9 mouse cellular contexts compared by ENCODE assay signal in the genomic region with DNA sequence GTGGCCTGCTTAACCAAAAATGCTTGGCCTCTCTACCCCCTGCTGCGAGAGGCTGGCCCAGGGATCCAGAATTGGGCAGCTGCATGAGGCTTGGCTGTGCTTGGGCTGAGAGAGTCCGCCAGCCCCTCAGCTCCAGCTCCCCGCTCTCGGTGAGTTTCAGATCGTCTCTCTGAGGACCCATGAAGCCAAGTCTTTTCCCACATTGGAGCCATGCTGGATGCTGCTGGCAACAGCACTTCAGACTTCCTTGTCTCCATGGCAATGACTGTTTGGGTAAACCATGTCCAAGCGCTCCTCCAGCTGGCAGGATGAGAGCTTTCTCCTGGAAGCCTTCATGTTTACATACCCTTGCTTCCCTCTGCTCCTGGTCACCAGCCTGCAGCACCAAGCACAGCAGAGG. TPM values are rescaled to one million over a fixed set of nuclear protein-coding genes. Genes with fewer than 3 reads are reported as not detected.
DNase-seq lines count a peak whose midpoint lies in the region; ATAC-seq and TF ChIP-seq lines count a peak whose summit lies in the region.
"Had no signal": no experiment of that assay in that cellular context is flagged by ENCODE, and none has a peak within 500 bp of the region (broad histone marks: within the 10 kb centered on the region; RNA-seq: fewer than 3 reads in every experiment).

No protein-coding gene starts in this region.

- peak; percentile 25; the same call in 1 of the 2 replicates for TF ChIP-seq CTCF in hindbrain, postnatal 0 days (IDR thresholded peaks at IDR 0.05; ENCODE audit: low read depth)
- no peak for TF ChIP-seq CTCF in brain, embryonic 14.5 days (IDR thresholded peaks at IDR 0.05; ENCODE audit: borderline replicate concordance, extremely low read depth, insufficient read depth, insufficient read length)

- peak; percentile 89 for ATAC-seq in hindbrain, postnatal 0 days
- ATAC-seq in hindbrain, embryonic 12.5 days (ENCODE audit: low FRiP score): no peak
- no peak for ATAC-seq in liver, embryonic 12.5 days

- no peak overlapping the region for H3K4me3 ChIP-seq in hindbrain, postnatal 0 days (ENCODE audit: low read length)
- H3K4me3 ChIP-seq in hindbrain, embryonic 12.5 days: no peak overlapping the region
- H3K4me3 ChIP-seq in liver, embryonic 12.5 days: no peak overlapping the region
- H3K4me3 ChIP-seq: myocyte had no signal

- no peaks in the 10 kb centered on the region for H3K9me3 ChIP-seq in hindbrain, postnatal 0 days (ENCODE audit: low read length)
- no peaks in the 10 kb centered on the region for H3K9me3 ChIP-seq in hindbrain, embryonic 12.5 days (replicated peaks)
- H3K9me3 ChIP-seq in liver, embryonic 12.5 days (replicated peaks): no peaks in the 10 kb centered on the region

- H3K27me3 ChIP-seq in hindbrain, postnatal 0 days (ENCODE audit: insufficient read depth, low read length): no peaks in the 10 kb centered on the region
- no peaks in the 10 kb centered on the region for H3K27me3 ChIP-seq in hindbrain, embryonic 12.5 days
- H3K27me3 ChIP-seq in liver, embryonic 12.5 days (replicated peaks): no peaks in the 10 kb centered on the region

- no peaks in the 10 kb centered on the region for H3K36me3 ChIP-seq in hindbrain, postnatal 0 days (ENCODE audit: insufficient read depth, low read length)
- H3K36me3 ChIP-seq in hindbrain, embryonic 12.5 days: no peaks in the 10 kb centered on the region
- no peaks in the 10 kb centered on the region for H3K36me3 ChIP-seq in liver, embryonic 12.5 days

- TF ChIP-seq POLR2A in brain, embryonic 14.5 days (IDR thresholded peaks at IDR 0.05; ENCODE audit: borderline replicate concordance, extremely low read depth, insufficient read depth, insufficient read length, poor library complexity, severe bottlenecking): no peak

- H3K4me1 ChIP-seq in hindbrain, postnatal 0 days (ENCODE audit: insufficient read depth, low read length): no peaks in the 10 kb centered on the region
- no peaks in the 10 kb centered on the region; the same call in 1 of the 2 replicates for H3K4me1 ChIP-seq in hindbrain, embryonic 12.5 days
- no peaks in the 10 kb centered on the region for H3K4me1 ChIP-seq in liver, embryonic 12.5 days

- no peak overlapping the region for H3K9ac ChIP-seq in hindbrain, postnatal 0 days (replicated peaks; ENCODE audit: low read length)
- H3K9ac ChIP-seq in hindbrain, embryonic 12.5 days: no peak overlapping the region
- H3K9ac ChIP-seq in liver, embryonic 12.5 days: no peak overlapping the region

- no peak overlapping the region for H3K4me2 ChIP-seq in hindbrain, postnatal 0 days (ENCODE audit: low read depth, low read length)
- no peak overlapping the region for H3K4me2 ChIP-seq in hindbrain, embryonic 12.5 days (replicated peaks)
- no peak overlapping the region for H3K4me2 ChIP-seq in liver, embryonic 12.5 days

- DNase-seq in hindbrain, postnatal 0 days (ENCODE audit: low spot score): peak; percentile 84
- peak; percentile 76 for DNase-seq in brain, embryonic 14.5 days (ENCODE audit: low read depth)
- peak; percentile 74 for DNase-seq in gastrocnemius, postnatal 25 days
- peak; percentile 45 to 80 for DNase-seq in layer of hippocampus, postnatal 14 days (ENCODE audit: low spot score in 2 of 2)
- peak; percentile 72 for DNase-seq in retina, postnatal 1 day
- DNase-seq in testis, postnatal 10 days (ENCODE audit: low spot score): no peak

- WGBS in hindbrain, postnatal 0 days: 36% methylated on average over 6 of the region's 6 CpGs
- WGBS in hindbrain, embryonic 12.5 days: 60% methylated on average over 6 of the region's 6 CpGs
- 58% methylated on average over 6 of the region's 6 CpGs for WGBS in liver, embryonic 12.5 days (ENCODE audit: insufficient replicate concordance)

- no peak overlapping the region for H3K27ac ChIP-seq in hindbrain, postnatal 0 days
- no peak overlapping the region for H3K27ac ChIP-seq in hindbrain, embryonic 12.5 days
- H3K27ac ChIP-seq in liver, embryonic 12.5 days: no peak overlapping the region

RNA-seq across cellular contexts. Expression of a gene that starts 23.4 kb away (rescaled TPM):
- 2.8 TPM in 1 of 2 replicates, not detected in the other for total RNA-seq in hindbrain, postnatal 0 days (2014; rRNA removed)
- polyA plus RNA-seq in hindbrain, postnatal 0 days (2015; fragmentation: Nextera tagmentation; extraction: Ambion mirVana): 0.30 and 0.57 TPM in 2 replicates
- not detected in 2 replicates for polyA plus RNA-seq in hindbrain, embryonic 12.5 days (2016; fragmentation: Nextera tagmentation; extraction: Ambion mirVana)
- polyA plus RNA-seq in brain, embryonic 14.5 days (2012; rRNA removed): not detected in 2 replicates
- total RNA-seq in gastrocnemius, postnatal 25 days (2021): not detected
- total RNA-seq in layer of hippocampus, postnatal 14 days (2021): 1 to 10 TPM in 1 of 2 experiments, under 1 TPM in 1; 0.41 to 1.3 TPM
- polyA plus RNA-seq in liver, embryonic 12.5 days (2016; fragmentation: Nextera tagmentation; extraction: Ambion mirVana): not detected in 2 replicates
- polyA plus RNA-seq: myocyte had no signal

RNA-seq across cellular contexts. Expression of a gene that starts 44.5 kb away (rescaled TPM):
- 89.0 and 91.2 TPM in 2 replicates for total RNA-seq in hindbrain, postnatal 0 days (2014; rRNA removed)
- polyA plus RNA-seq in hindbrain, postnatal 0 days (2015; fragmentation: Nextera tagmentation; extraction: Ambion mirVana): 77.9 and 78.4 TPM in 2 replicates
- polyA plus RNA-seq in hindbrain, embryonic 12.5 days (2016; fragmentation: Nextera tagmentation; extraction: Ambion mirVana): 20.8 and 22.7 TPM in 2 replicates
- 25.8 and 36.6 TPM in 2 replicates for polyA plus RNA-seq in brain, embryonic 14.5 days (2012; rRNA removed)
- 10 to 100 TPM; 66.3 to 67.5 TPM for total RNA-seq in gastrocnemius, postnatal 25 days (2021)
- total RNA-seq in layer of hippocampus, postnatal 14 days (2021): 100 to 1,000 TPM; 104 to 115 TPM
- 4.5 and 4.6 TPM in 2 replicates for polyA plus RNA-seq in liver, embryonic 12.5 days (2016; fragmentation: Nextera tagmentation; extraction: Ambion mirVana)
